Mouse (Mus musculus) midbrain, embryonic 13.5 days (tissue): Measurements from ENCODE around the gene Mogat1. TPM values are rescaled to one million over a fixed set of nuclear protein-coding genes. Genes with fewer than 3 reads are reported as not detected.

Source experiments
- polyA plus RNA-seq: library from polyadenylated mRNA; unstranded; fragments of >200 nt; fragmentation: Nextera tagmentation; extraction: Ambion mirVana; gene quantifications from 2 replicates; pipeline ENCODE4 v1.2.1, GENCODE M21; 2015

Gene Mogat1
- polyA plus RNA-seq, 1 experiment from 2014 or later, result 0.19 TPM

Other genes with a start within 250 kb of the Mogat1 start
- gene Sgpp2, start 200.6 kb upstream of the Mogat1 start, polyA plus RNA-seq, result 1.1 and 1.6 TPM in 2 replicates
- gene Farsb, start 22.1 kb upstream of the Mogat1 start, polyA plus RNA-seq, result 138 and 140 TPM in 2 replicates
- 0.66 and 0.75 TPM in 2 replicates for gene BC035947, start 1.2 kb downstream of the Mogat1 start, polyA plus RNA-seq
- gene Acsl3, start 146.8 kb downstream of the Mogat1 start, polyA plus RNA-seq, result 75.0 and 77.8 TPM in 2 replicates
- 3.0 and 3.1 TPM in 2 replicates for gene Utp14b, start 147.0 kb downstream of the Mogat1 start, polyA plus RNA-seq